Mouse (Mus musculus) frontal cortex, adult 2 months (tissue): ENCODE results near the gene Gja6. TPM values are rescaled to one million over a fixed set of nuclear protein-coding genes. Genes with fewer than 3 reads are reported as not detected.

ENCODE experiments used
- DNase-seq, 2 experiments: peaks; one replicate each; pipeline ENCODE4 v3.0.0; 2022; ENCODE audit warnings: low spot score in 1 of 2; ENCODE audit errors: extremely low spot score in 1 of 2
- polyA plus RNA-seq: library from polyadenylated mRNA; depleted of rRNA; stranded (reverse); fragments of >200 nt; gene quantifications from 2 replicates; pipeline ENCODE4 v1.2.3, GENCODE M21; 2012; rRNA removed

Gene Gja6
- 0.74 and 0.90 TPM in 2 replicates for polyA plus RNA-seq

GRCm38 (mm10) chrX:160906952-160907351 lies at the start of gene Gja6:
Gene Gja6 (minus strand): TSS chrX:160907052.
- no peak for DNase-seq

GRCm38 (mm10) chrX:160949583-160949982 lies 42.7 kb upstream of the Gja6 start:
- peak in 1 of 2 experiments; percentile 19 for DNase-seq

- no peak for DNase-seq
Observed at GRCm38 (mm10) chrX:160944722-160945121, 37.9 kb upstream of the Gja6 start.

- DNase-seq, result no peak
Observed at GRCm38 (mm10) chrX:160935541-160935940, 28.7 kb upstream of the Gja6 start.

GRCm38 (mm10) chrX:160930656-160931055 lies 23.8 kb upstream of the Gja6 start:
- DNase-seq, result no peak

GRCm38 (mm10) chrX:160928870-160929269 lies 22.0 kb upstream of the Gja6 start:
- no peak for DNase-seq

- DNase-seq, result no peak
Observed at GRCm38 (mm10) chrX:160919022-160919637, 12.3 kb upstream of the Gja6 start.

- no peak for DNase-seq
Observed at GRCm38 (mm10) chrX:160906477-160906876, 375 bp downstream of the Gja6 start.

GRCm38 (mm10) chrX:160905913-160906312 lies 939 bp downstream of the Gja6 start:
- no peak for DNase-seq

GRCm38 (mm10) chrX:160905041-160905678 lies 1.7 kb downstream of the Gja6 start:
- peak in 1 of 2 experiments; percentile 25 for DNase-seq

- DNase-seq, result no peak
Observed at GRCm38 (mm10) chrX:160901118-160901517, 5.7 kb downstream of the Gja6 start.

GRCm38 (mm10) chrX:160892077-160892476 lies 14.8 kb downstream of the Gja6 start:
- no peak for DNase-seq

GRCm38 (mm10) chrX:160886301-160886700 lies 20.6 kb downstream of the Gja6 start:
- DNase-seq, result no peak

- peak in 1 of 2 experiments; percentile 15 for DNase-seq
Observed at GRCm38 (mm10) chrX:160866576-160866975, 40.3 kb downstream of the Gja6 start.

- no peak for DNase-seq
Observed at GRCm38 (mm10) chrX:160865022-160865421, 41.8 kb downstream of the Gja6 start.

GRCm38 (mm10) chrX:160863689-160864383 lies 43.0 kb downstream of the Gja6 start:
- DNase-seq, result no peak

Other genes starting within 250 kb of the Gja6 start
- 0.21 and 1.5 TPM in 2 replicates for gene Ppef1, start 171.3 kb downstream of the Gja6 start, polyA plus RNA-seq
- 0.02 TPM in 2 replicates for gene Rs1, start 139.0 kb downstream of the Gja6 start, polyA plus RNA-seq
- 31.8 and 33.9 TPM in 2 replicates for gene Cdkl5, start 87.7 kb upstream of the Gja6 start, polyA plus RNA-seq
- 1.4 and 2.3 TPM in 2 replicates for gene Scml2, start 210.1 kb upstream of the Gja6 start, polyA plus RNA-seq